Mouse (Mus musculus) testis, adult 2 months (tissue): ENCODE results near the gene Chac2.

Source experiments
- CTCF ChIP-seq: fragments of 200-500 bp; IDR thresholded peaks from 2 replicates; pipeline ENCODE4 v1.5.1; 2012; ENCODE audit warnings: low read depth, mild to moderate bottlenecking, inconsistent platforms, low read length, moderate library complexity; ENCODE audit not compliant: control insufficient read depth, insufficient read depth, insufficient replicate concordance
- POLR2A ChIP-seq: fragments of 200-500 bp; IDR thresholded peaks from 2 replicates; pipeline ENCODE4 v1.6.1; 2012; ENCODE audit warnings: low read depth, mild to moderate bottlenecking, inconsistent platforms, low read length, moderate library complexity; ENCODE audit not compliant: control insufficient read depth

DNA sequence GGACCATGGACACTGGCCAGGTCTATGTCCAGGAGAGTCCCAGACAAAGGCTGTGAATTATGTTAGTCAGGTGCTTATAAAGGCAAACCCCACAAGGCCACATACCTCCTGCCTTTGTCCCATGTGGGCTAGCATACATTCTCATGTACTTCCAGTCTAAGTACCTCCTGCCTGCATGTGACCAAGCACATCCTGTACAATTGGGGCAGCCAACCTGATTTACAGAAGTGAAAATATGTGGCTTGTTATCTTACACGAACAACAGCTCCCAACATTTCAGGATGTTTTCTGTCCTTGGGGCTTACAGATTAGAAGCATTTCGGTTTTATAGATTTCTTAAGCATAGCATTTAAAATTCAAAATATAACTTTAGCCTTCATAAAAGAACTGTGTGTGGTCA lies 13.9 kb upstream of the Chac2 start:
- no peak for TF ChIP-seq CTCF
- TF ChIP-seq POLR2A, result no peak
